ENCODE assay signal across 9 mouse cellular contexts in the genomic region with DNA sequence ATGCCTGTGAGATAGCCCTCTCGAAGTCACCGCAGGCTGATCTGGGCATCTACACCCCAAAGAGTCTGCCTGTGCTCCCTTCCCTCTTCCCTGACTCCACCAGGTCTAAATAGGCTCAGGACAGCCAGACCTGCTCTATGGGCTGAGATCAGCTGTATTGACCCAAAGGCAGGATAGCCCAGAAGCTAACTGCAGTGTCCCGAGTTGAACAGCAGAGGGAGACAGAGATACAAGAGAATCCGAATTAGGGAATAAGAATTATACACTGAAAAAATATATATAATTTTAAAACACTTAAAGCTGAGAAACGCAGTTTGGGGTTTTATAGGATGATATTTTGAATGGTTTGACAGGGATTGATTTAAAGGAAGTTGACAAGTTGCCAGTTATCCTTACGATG. TPM values are rescaled to one million over a fixed set of nuclear protein-coding genes. Genes with fewer than 3 reads are reported as not detected.
DNase-seq lines count a peak whose midpoint lies in the region; ATAC-seq and TF ChIP-seq lines count a peak whose summit lies in the region.
"Had no signal": no experiment of that assay in that cellular context is flagged by ENCODE, and none has a peak within 500 bp of the region (broad histone marks: within the 10 kb centered on the region; RNA-seq: fewer than 3 reads in every experiment).

No protein-coding gene starts in this region.

- TF ChIP-seq CTCF in lung, adult 2 months (IDR thresholded peaks at IDR 0.05; ENCODE audit: insufficient read depth, low read length), result peak; percentile 58
- peak; percentile 48; the same call in 1 of the 2 replicates for TF ChIP-seq CTCF in small intestine, adult 2 months (IDR thresholded peaks at IDR 0.05; ENCODE audit: extremely low read depth, insufficient read length, insufficient replicate concordance, low read depth, low read length)

- no peak for TF ChIP-seq POLR2A in lung, adult 2 months (IDR thresholded peaks at IDR 0.05; ENCODE audit: borderline replicate concordance, extremely low read depth, low read depth, low read length)
- no peak for TF ChIP-seq POLR2A in small intestine, adult 2 months (IDR thresholded peaks at IDR 0.05; ENCODE audit: low read depth, low read length)

- H3K4me2 ChIP-seq in forebrain, embryonic 14.5 days (ENCODE audit: low read length), result no peak overlapping the region
- H3K4me2 ChIP-seq in forebrain, embryonic 16.5 days (ENCODE audit: low read length), result no peak overlapping the region
- H3K4me2 ChIP-seq: liver, embryonic 15.5 days had no signal

- ATAC-seq in forebrain, embryonic 14.5 days, result no peak
- ATAC-seq in forebrain, embryonic 16.5 days, result no peak

- DNase-seq in forebrain, embryonic 14.5 days (ENCODE audit: low spot score), result peak; percentile 67
- DNase-seq in urinary bladder, postnatal 14 days (ENCODE audit: low spot score), result peak; percentile 53
- DNase-seq in urinary bladder, postnatal 10 days (ENCODE audit: low spot score), result no peak
- DNase-seq in embryo, embryonic 10.5 days (ENCODE audit: low spot score), result peak; percentile 86
- peak; percentile 37 to 67 for DNase-seq in kidney, postnatal 25 days
- DNase-seq in lung, adult 2 months, result peak; percentile 38

- H3K9me3 ChIP-seq in forebrain, embryonic 14.5 days (replicated peaks; ENCODE audit: control insufficient read depth, low read length), result no peaks in the 10 kb centered on the region
- no peaks in the 10 kb centered on the region for H3K9me3 ChIP-seq in forebrain, embryonic 16.5 days (ENCODE audit: control insufficient read depth, low read length)
- H3K9me3 ChIP-seq: liver, embryonic 15.5 days had no signal

- H3K4me3 ChIP-seq in forebrain, embryonic 14.5 days (ENCODE audit: low read depth, low read length), result no peak overlapping the region
- no peak overlapping the region for H3K4me3 ChIP-seq in forebrain, embryonic 16.5 days (replicated peaks; ENCODE audit: low read length)
- H3K4me3 ChIP-seq in lung, adult 2 months (replicated peaks; ENCODE audit: extremely low read depth, low read depth, low read length), result no peak overlapping the region
- no peak overlapping the region for H3K4me3 ChIP-seq in small intestine, adult 2 months (ENCODE audit: low read depth, low read length)
- H3K4me3 ChIP-seq: liver, embryonic 15.5 days had no signal

- no peaks in the 10 kb centered on the region for H3K4me1 ChIP-seq in forebrain, embryonic 14.5 days (ENCODE audit: control insufficient read depth, insufficient read depth, low read length)
- no peaks in the 10 kb centered on the region for H3K4me1 ChIP-seq in forebrain, embryonic 16.5 days (replicated peaks; ENCODE audit: control insufficient read depth, insufficient read depth, low read length)
- H3K4me1 ChIP-seq in lung, adult 2 months (ENCODE audit: control insufficient read depth, insufficient read depth, low read length), result no peaks in the 10 kb centered on the region
- no peaks in the 10 kb centered on the region for H3K4me1 ChIP-seq in small intestine, adult 2 months (ENCODE audit: control insufficient read depth, insufficient read depth, insufficient read length, low read length)
- H3K4me1 ChIP-seq: liver, embryonic 15.5 days had no signal

- H3K9ac ChIP-seq in forebrain, embryonic 14.5 days (ENCODE audit: low read length), result no peak overlapping the region
- H3K9ac ChIP-seq in forebrain, embryonic 16.5 days (replicated peaks; ENCODE audit: low read depth, low read length), result no peak overlapping the region
- H3K9ac ChIP-seq: liver, embryonic 15.5 days had no signal

- WGBS in forebrain, embryonic 14.5 days, result 25% methylated on average over 6 of the region's 6 CpGs
- WGBS in forebrain, embryonic 16.5 days, result 28% methylated on average over 6 of the region's 6 CpGs
- 32% methylated on average over 6 of the region's 6 CpGs for WGBS in lung, adult 2 months
- WGBS in small intestine, adult 2 months, result 27% methylated on average over 6 of the region's 6 CpGs

- no peak overlapping the region for H3K27ac ChIP-seq in forebrain, embryonic 14.5 days (ENCODE audit: low read depth, low read length)
- no peak overlapping the region for H3K27ac ChIP-seq in forebrain, embryonic 16.5 days (ENCODE audit: low read length)
- H3K27ac ChIP-seq in small intestine, adult 2 months (ENCODE audit: insufficient read depth, low read depth, low read length), result no peak overlapping the region
- H3K27ac ChIP-seq: liver, embryonic 15.5 days had no signal

- no peaks in the 10 kb centered on the region for H3K36me3 ChIP-seq in forebrain, embryonic 14.5 days (ENCODE audit: control insufficient read depth, insufficient read depth, low read length)
- H3K36me3 ChIP-seq in forebrain, embryonic 16.5 days (ENCODE audit: control insufficient read depth, insufficient read depth), result no peaks in the 10 kb centered on the region
- H3K36me3 ChIP-seq in small intestine, adult 2 months (ENCODE audit: control insufficient read depth, insufficient read depth, low read length), result no peaks in the 10 kb centered on the region
- H3K36me3 ChIP-seq: liver, embryonic 15.5 days had no signal

- H3K27me3 ChIP-seq in forebrain, embryonic 14.5 days (replicated peaks; ENCODE audit: control insufficient read depth, insufficient read depth, low read length), result no peaks in the 10 kb centered on the region
- no peaks in the 10 kb centered on the region for H3K27me3 ChIP-seq in forebrain, embryonic 16.5 days (replicated peaks; ENCODE audit: control insufficient read depth, insufficient read depth, low read length)
- H3K27me3 ChIP-seq in small intestine, adult 2 months (ENCODE audit: control insufficient read depth, insufficient read depth, low read length), result no peaks in the 10 kb centered on the region
- H3K27me3 ChIP-seq: liver, embryonic 15.5 days had no signal

RNA-seq across cellular contexts. Expression of a gene that starts 56.2 kb away (rescaled TPM):
- 0.83 TPM in 1 of 2 replicates, not detected in the other for polyA plus RNA-seq in forebrain, embryonic 14.5 days (2014; fragmentation: Nextera tagmentation; extraction: Ambion mirVana)
- polyA plus RNA-seq in forebrain, embryonic 16.5 days (2015; fragmentation: Nextera tagmentation; extraction: Ambion mirVana), result 1.3 TPM in 1 of 2 replicates, not detected in the other
- polyA plus RNA-seq in lung, adult 2 months (2012; rRNA removed), result 0.37 TPM in 1 of 2 replicates, not detected in the other
- polyA plus RNA-seq in small intestine, adult 2 months (2012; rRNA removed), result 0.63 and 95.5 TPM in 2 replicates
